Mouse (Mus musculus): Measurements from ENCODE around the gene Tsc22d4. TPM values are rescaled to one million over a fixed set of nuclear protein-coding genes. Genes with fewer than 3 reads are reported as not detected.
"Not testable (repeated sequence)": the region's sequence is repeated elsewhere in the genome, so short reads cannot be mapped to it uniquely, and the experiment has no call there.

The Tsc22d4 gene
- polyA plus RNA-seq, 1 experiment, result 670 TPM

- H3K27ac ChIP-seq (ENCODE audit: control insufficient read depth, insufficient read depth, low read length), result peak overlapping the region; percentile 94
- under 1% methylated on average over 16 of the region's 16 CpGs for WGBS
- no peak for DNase-seq
- no peaks in the 10 kb centered on the region for H3K27me3 ChIP-seq (ENCODE audit: control insufficient read depth, insufficient read depth, low read length)
- peaks cover 16% of the 10 kb centered on the region for H3K4me1 ChIP-seq (replicated peaks; ENCODE audit: control insufficient read depth, insufficient read depth, low read length)
- peaks cover 19% of the 10 kb centered on the region for H3K36me3 ChIP-seq (ENCODE audit: control insufficient read depth, insufficient read depth, low read length)
- H3K4me3 ChIP-seq (ENCODE audit: control insufficient read depth, insufficient read depth, low read length), result peak overlapping the region; percentile 97
- TF ChIP-seq CTCF (IDR thresholded peaks at IDR 0.05; ENCODE audit: borderline replicate concordance, control insufficient read depth, extremely low read depth, insufficient read depth, low read length, poor library complexity), result no peak
- TF ChIP-seq POLR2A (IDR thresholded peaks at IDR 0.05; ENCODE audit: control insufficient read depth, extremely low read depth, insufficient read depth, low read length, poor library complexity), result no peak
Measured at GRCm38 (mm10) chr5:137746851-137747325, 1.4 kb downstream of the Tsc22d4 start.

GRCm38 (mm10) chr5:137747326-137747961 is 1.9 kb downstream of the Tsc22d4 start:
- Histone ChIP-seq H3K27me3 (ENCODE audit: control insufficient read depth, insufficient read depth, low read length) (no peaks in the 10 kb centered on the region), H3K27ac (ENCODE audit: control insufficient read depth, insufficient read depth, low read length) (peak overlapping the region; percentile 94), H3K36me3 (ENCODE audit: control insufficient read depth, insufficient read depth, low read length) (peaks cover 25% of the 10 kb centered on the region), H3K4me1 (replicated peaks; ENCODE audit: control insufficient read depth, insufficient read depth, low read length) (peaks cover 16% of the 10 kb centered on the region), H3K4me3 (ENCODE audit: control insufficient read depth, insufficient read depth, low read length) (peak overlapping the region; percentile 97)
- TF ChIP-seq CTCF (IDR thresholded peaks at IDR 0.05; ENCODE audit: borderline replicate concordance, control insufficient read depth, extremely low read depth, insufficient read depth, low read length, poor library complexity) (no peak; the same call in 1 of the 2 replicates), POLR2A (IDR thresholded peaks at IDR 0.05; ENCODE audit: control insufficient read depth, extremely low read depth, insufficient read depth, low read length, poor library complexity) (no peak; the same call in 1 of the 2 replicates)
- peak; percentile 82 for DNase-seq
- 0% methylated on average over 26 of the region's 26 CpGs for WGBS

- peak; percentile 46 for DNase-seq
- WGBS, result 3% methylated on average over 5 of the region's 5 CpGs
- H3K27me3 ChIP-seq (ENCODE audit: control insufficient read depth, insufficient read depth, low read length), result no peaks in the 10 kb centered on the region
- H3K27ac ChIP-seq (ENCODE audit: control insufficient read depth, insufficient read depth, low read length), result peak overlapping the region; percentile 94
- no peak for TF ChIP-seq POLR2A (IDR thresholded peaks at IDR 0.05; ENCODE audit: control insufficient read depth, extremely low read depth, insufficient read depth, low read length, poor library complexity)
- 0 out of 2 replicates have a peak, but pooled peaks have one; percentile 17 for TF ChIP-seq CTCF (IDR thresholded peaks at IDR 0.05; ENCODE audit: borderline replicate concordance, control insufficient read depth, extremely low read depth, insufficient read depth, low read length, poor library complexity)
- H3K4me1 ChIP-seq (replicated peaks; ENCODE audit: control insufficient read depth, insufficient read depth, low read length), result peaks cover 19% of the 10 kb centered on the region
- peak overlapping the region; percentile 97 for H3K4me3 ChIP-seq (ENCODE audit: control insufficient read depth, insufficient read depth, low read length)
- H3K36me3 ChIP-seq (ENCODE audit: control insufficient read depth, insufficient read depth, low read length), result peaks cover 33% of the 10 kb centered on the region
Measured at GRCm38 (mm10) chr5:137748130-137748770, 2.7 kb downstream of the Tsc22d4 start.

- peak overlapping the region; percentile 94 for H3K27ac ChIP-seq (ENCODE audit: control insufficient read depth, insufficient read depth, low read length)
- peaks cover 22% of the 10 kb centered on the region for H3K4me1 ChIP-seq (replicated peaks; ENCODE audit: control insufficient read depth, insufficient read depth, low read length)
- no peaks in the 10 kb centered on the region for H3K27me3 ChIP-seq (ENCODE audit: control insufficient read depth, insufficient read depth, low read length)
- H3K4me3 ChIP-seq (ENCODE audit: control insufficient read depth, insufficient read depth, low read length), result peak overlapping the region; percentile 97
- DNase-seq, result peak; percentile 67
- 6% methylated on average over 6 of the region's 6 CpGs for WGBS
- TF ChIP-seq CTCF (IDR thresholded peaks at IDR 0.05; ENCODE audit: borderline replicate concordance, control insufficient read depth, extremely low read depth, insufficient read depth, low read length, poor library complexity) (no peak), POLR2A (IDR thresholded peaks at IDR 0.05; ENCODE audit: control insufficient read depth, extremely low read depth, insufficient read depth, low read length, poor library complexity) (no peak)
- H3K36me3 ChIP-seq (ENCODE audit: control insufficient read depth, insufficient read depth, low read length), result peaks cover 43% of the 10 kb centered on the region
Measured at GRCm38 (mm10) chr5:137749196-137749836, 3.8 kb downstream of the Tsc22d4 start.

- peaks cover 22% of the 10 kb centered on the region for H3K4me1 ChIP-seq (replicated peaks; ENCODE audit: control insufficient read depth, insufficient read depth, low read length)
- H3K36me3 ChIP-seq (ENCODE audit: control insufficient read depth, insufficient read depth, low read length), result peaks cover 46% of the 10 kb centered on the region
- DNase-seq; H3K27ac ChIP-seq (ENCODE audit: control insufficient read depth, insufficient read depth, low read length); H3K27me3 ChIP-seq (ENCODE audit: control insufficient read depth, insufficient read depth, low read length); H3K4me3 ChIP-seq (ENCODE audit: control insufficient read depth, insufficient read depth, low read length): not testable (repeated sequence)
- 95% methylated on average over 7 of the region's 8 CpGs for WGBS
Measured at GRCm38 (mm10) chr5:137750212-137750611, 4.7 kb downstream of the Tsc22d4 start.

- WGBS, result 96% methylated on average over 13 of the region's 13 CpGs
- H3K36me3 ChIP-seq (ENCODE audit: control insufficient read depth, insufficient read depth, low read length), result peaks cover 58% of the 10 kb centered on the region
- no peak overlapping the region for H3K4me3 ChIP-seq (ENCODE audit: control insufficient read depth, insufficient read depth, low read length)
- TF ChIP-seq POLR2A (IDR thresholded peaks at IDR 0.05; ENCODE audit: control insufficient read depth, extremely low read depth, insufficient read depth, low read length, poor library complexity) (no peak), CTCF (IDR thresholded peaks at IDR 0.05; ENCODE audit: borderline replicate concordance, control insufficient read depth, extremely low read depth, insufficient read depth, low read length, poor library complexity) (no peak)
- peaks cover 25% of the 10 kb centered on the region for H3K4me1 ChIP-seq (replicated peaks; ENCODE audit: control insufficient read depth, insufficient read depth, low read length)
- no peaks in the 10 kb centered on the region for H3K27me3 ChIP-seq (ENCODE audit: control insufficient read depth, insufficient read depth, low read length)
- H3K27ac ChIP-seq (ENCODE audit: control insufficient read depth, insufficient read depth, low read length), result no peak overlapping the region
- DNase-seq, result no peak
Measured at GRCm38 (mm10) chr5:137751221-137751887, 5.8 kb downstream of the Tsc22d4 start.
